Mouse (Mus musculus) forebrain, embryonic 14.5 days (tissue): ENCODE results near the gene Sh3pxd2b. TPM values are rescaled to one million over a fixed set of nuclear protein-coding genes. Genes with fewer than 3 reads are reported as not detected.
"Not testable (repeated sequence)": the region's sequence is repeated elsewhere in the genome, so short reads cannot be mapped to it uniquely, and the experiment has no call there.

ENCODE experiments used
- ATAC-seq: fragments of 200-750 bp; cut with Nextera tagmentation; 2 replicates; pipeline ENCODE4 v1.8.0; 2017; ENCODE audit warnings: mild to moderate bottlenecking, moderate library complexity
- DNase-seq: peaks from one replicate; pipeline ENCODE4 v3.0.0-alpha.2; 2015; ENCODE audit warnings: low spot score
- H3K27ac ChIP-seq: fragments of 300-500 bp; sonication (generic); 2 replicates; pipeline ENCODE4 v1.5.1; 2014; ENCODE audit warnings: low read depth, mild to moderate bottlenecking, control low read depth, low read length, moderate library complexity
- H3K27me3 ChIP-seq: fragments of 300-500 bp; sonication (generic); replicated peaks from 2 replicates; pipeline ENCODE4 v1.6.1; 2014; ENCODE audit warnings: low read length, control low read depth, mixed read lengths; ENCODE audit not compliant: control insufficient read depth, insufficient read depth
- H3K36me3 ChIP-seq: fragments of 300-500 bp; sonication (generic); 2 replicates; pipeline ENCODE4 v1.6.1; 2014; ENCODE audit warnings: low read length, control low read depth; ENCODE audit not compliant: control insufficient read depth, insufficient read depth
- H3K4me1 ChIP-seq: fragments of 300-500 bp; sonication (generic); 2 replicates; pipeline ENCODE4 v1.6.1; 2014; ENCODE audit warnings: antibody characterized with exemption, low read length, control low read depth; ENCODE audit not compliant: control insufficient read depth, insufficient read depth
- H3K4me2 ChIP-seq: fragments of 300-500 bp; sonication (generic); 2 replicates; pipeline ENCODE4 v1.6.1; 2014; ENCODE audit warnings: mild to moderate bottlenecking, control low read depth, low read length
- H3K4me3 ChIP-seq: fragments of 300-500 bp; sonication (generic); 2 replicates; pipeline ENCODE4 v1.5.1; 2014; ENCODE audit warnings: low read depth, low read length, control low read depth
- H3K9ac ChIP-seq: fragments of 300-500 bp; sonication (generic); 2 replicates; pipeline ENCODE4 v1.6.1; 2014; ENCODE audit warnings: mild to moderate bottlenecking, low read length, control low read depth, moderate library complexity
- H3K9me3 ChIP-seq: fragments of 300-500 bp; sonication (generic); replicated peaks from 2 replicates; pipeline ENCODE4 v1.6.1; 2016; ENCODE audit warnings: low read length, control low read depth, mixed read lengths; ENCODE audit not compliant: control insufficient read depth
- WGBS: fragments of 180-500 bp; shearing (Covaris S2); extraction: QIAGEN DNeasy Blood & Tissue Kit; methylation state at CpG from one replicate; pipeline ENCODE4 v1.1.7; 2014; 5-methylcytosine and 5-hydroxymethylcytosine counted together
- polyA plus RNA-seq: library from polyadenylated mRNA; unstranded; fragments of >200 nt; fragmentation: Nextera tagmentation; extraction: Ambion mirVana; gene quantifications from 2 replicates; pipeline ENCODE4 v1.2.1, GENCODE M21; 2014

Sh3pxd2b gene
- polyA plus RNA-seq, result 13.4 and 17.0 TPM in 2 replicates

DNA sequence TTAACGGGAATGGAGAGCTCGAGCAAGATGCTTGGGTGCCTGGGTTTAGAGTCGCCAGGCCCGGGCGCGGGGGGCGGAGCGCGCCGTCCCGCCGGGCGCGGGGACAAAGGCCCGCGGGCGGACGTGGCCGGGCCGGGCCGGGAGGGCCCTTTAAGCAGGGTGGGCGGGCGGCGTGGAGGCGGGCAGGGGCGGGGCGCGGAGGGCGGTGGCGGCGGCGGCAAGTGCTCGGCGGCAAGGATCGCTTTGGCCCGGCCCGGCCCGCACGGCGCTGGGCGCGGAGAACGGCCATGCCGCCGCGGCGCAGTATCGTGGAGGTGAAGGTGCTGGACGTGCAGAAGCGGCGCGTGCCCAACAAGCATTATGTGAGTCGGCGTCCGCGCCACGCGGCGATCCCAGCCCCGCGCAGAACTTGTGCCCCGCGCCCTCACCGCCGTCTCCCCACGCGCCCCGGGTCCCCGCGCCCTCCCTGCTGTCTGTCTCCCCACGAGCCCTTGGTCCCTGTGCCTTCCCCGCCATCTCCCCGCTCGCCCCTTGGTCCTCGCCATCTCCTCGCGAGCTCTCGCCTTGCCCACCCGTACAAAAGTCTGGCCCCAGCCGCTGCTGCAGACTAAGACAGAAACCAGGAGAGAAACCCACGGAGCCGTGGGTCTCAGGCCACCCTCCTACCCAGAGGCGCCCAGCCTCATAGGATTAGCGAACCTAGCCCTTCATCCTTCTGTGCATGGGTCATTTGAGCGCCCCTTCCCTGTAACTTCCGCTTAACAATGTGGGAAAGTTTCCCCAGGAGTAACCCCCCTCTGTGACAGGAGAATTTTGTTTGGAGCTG is at the start of gene Sh3pxd2b:
Sh3pxd2b (plus strand) TSS at position 214 of the 826 bp plus-strand sequence.
- WGBS, result under 1% methylated on average over 50 of the region's 86 CpGs
- H3K9me3 ChIP-seq, result no peaks in the 10 kb centered on the region
- H3K4me2 ChIP-seq, result peak within 1 kb of the TSS; percentile 90
- H3K4me3 ChIP-seq, result peak within 1 kb of the TSS; percentile 80
- peak within 1 kb of the TSS; percentile 68 for H3K27ac ChIP-seq
- peaks cover 13% of the 10 kb centered on the region for H3K36me3 ChIP-seq
- peak within 1 kb of the TSS; percentile 97 for H3K9ac ChIP-seq
- peak; percentile 73 for DNase-seq
- H3K27me3 ChIP-seq, result no peaks in the 10 kb centered on the region
- H3K4me1 ChIP-seq, result peaks cover 19% of the 10 kb centered on the region
- peak; percentile 82 for ATAC-seq

GRCm38 (mm10) chr11:32297866-32298531 is 49.6 kb upstream of the Sh3pxd2b start:
- H3K27me3 ChIP-seq, result no peaks in the 10 kb centered on the region
- no peaks in the 10 kb centered on the region for H3K4me1 ChIP-seq
- no peak overlapping the region for H3K9ac ChIP-seq
- no peak overlapping the region for H3K27ac ChIP-seq
- 85% methylated on average over 1 of the region's 1 CpGs for WGBS
- H3K36me3 ChIP-seq, result no peaks in the 10 kb centered on the region
- H3K9me3 ChIP-seq, result no peaks in the 10 kb centered on the region
- no peak overlapping the region for H3K4me3 ChIP-seq
- DNase-seq, result no peak
- H3K4me2 ChIP-seq, result no peak overlapping the region
- no peak for ATAC-seq

DNA sequence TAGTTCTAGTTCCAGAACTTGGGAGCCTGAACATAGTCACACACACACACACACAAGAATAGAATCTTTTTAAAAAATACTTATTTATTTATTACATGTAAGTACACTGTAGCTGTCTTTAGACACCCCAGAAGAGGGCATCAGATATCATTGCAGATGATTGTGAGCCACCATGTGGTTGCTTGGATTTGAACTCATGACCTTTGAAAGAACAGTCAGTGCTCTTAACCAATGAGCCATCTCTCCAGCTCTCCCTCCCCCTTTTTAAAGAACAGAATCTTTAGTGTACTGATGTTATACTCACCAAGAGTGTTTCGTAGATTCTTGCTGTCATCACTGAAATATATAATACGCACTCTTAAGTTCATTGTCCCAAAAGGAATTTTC is 49.1 kb upstream of the Sh3pxd2b start:
- no peak overlapping the region for H3K27ac ChIP-seq
- H3K27me3 ChIP-seq, result no peaks in the 10 kb centered on the region
- H3K9ac ChIP-seq, result no peak overlapping the region
- ATAC-seq (no peak), DNase-seq (no peak)
- WGBS, result 97% methylated on average over 2 of the region's 2 CpGs
- H3K36me3 ChIP-seq, result no peaks in the 10 kb centered on the region
- H3K4me3 ChIP-seq, result no peak overlapping the region
- no peaks in the 10 kb centered on the region for H3K9me3 ChIP-seq
- H3K4me2 ChIP-seq, result no peak overlapping the region
- H3K4me1 ChIP-seq, result no peaks in the 10 kb centered on the region; the same call in 1 of the 2 replicates

DNA sequence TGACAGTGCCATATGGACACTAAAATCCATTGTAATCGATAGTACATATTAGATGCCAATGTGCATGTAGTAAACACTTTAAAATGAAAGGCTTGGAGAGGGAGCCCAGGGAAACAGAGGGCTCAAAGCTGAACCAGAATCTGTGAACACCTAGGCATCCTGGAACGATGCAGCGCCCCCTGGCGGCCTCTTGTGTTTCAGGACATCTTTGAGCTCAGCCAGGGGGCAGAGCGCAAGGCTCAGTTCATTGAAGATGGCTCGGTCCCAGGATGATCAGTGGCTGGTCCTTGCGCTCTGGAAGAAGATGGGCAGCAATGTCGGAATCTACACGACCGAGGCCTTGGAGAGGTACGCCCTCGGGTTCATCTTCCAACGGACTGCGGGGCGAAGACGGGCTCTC is 47.8 kb upstream of the Sh3pxd2b start, which contains the start of gene Hbq1a:
Hbq1a (plus strand) TSS at position 205 of the 400 bp plus-strand sequence.
- not testable (repeated sequence) for H3K4me3 ChIP-seq, H3K27ac ChIP-seq, H3K9ac ChIP-seq, H3K4me1 ChIP-seq, H3K9me3 ChIP-seq, H3K27me3 ChIP-seq, H3K36me3 ChIP-seq
- ATAC-seq (peak; percentile 70), DNase-seq (peak; percentile 59)
- 8% methylated on average over 16 of the region's 16 CpGs for WGBS
- peak within 1 kb of the TSS; percentile 39; the same call in 1 of the 2 replicates for H3K4me2 ChIP-seq

DNA sequence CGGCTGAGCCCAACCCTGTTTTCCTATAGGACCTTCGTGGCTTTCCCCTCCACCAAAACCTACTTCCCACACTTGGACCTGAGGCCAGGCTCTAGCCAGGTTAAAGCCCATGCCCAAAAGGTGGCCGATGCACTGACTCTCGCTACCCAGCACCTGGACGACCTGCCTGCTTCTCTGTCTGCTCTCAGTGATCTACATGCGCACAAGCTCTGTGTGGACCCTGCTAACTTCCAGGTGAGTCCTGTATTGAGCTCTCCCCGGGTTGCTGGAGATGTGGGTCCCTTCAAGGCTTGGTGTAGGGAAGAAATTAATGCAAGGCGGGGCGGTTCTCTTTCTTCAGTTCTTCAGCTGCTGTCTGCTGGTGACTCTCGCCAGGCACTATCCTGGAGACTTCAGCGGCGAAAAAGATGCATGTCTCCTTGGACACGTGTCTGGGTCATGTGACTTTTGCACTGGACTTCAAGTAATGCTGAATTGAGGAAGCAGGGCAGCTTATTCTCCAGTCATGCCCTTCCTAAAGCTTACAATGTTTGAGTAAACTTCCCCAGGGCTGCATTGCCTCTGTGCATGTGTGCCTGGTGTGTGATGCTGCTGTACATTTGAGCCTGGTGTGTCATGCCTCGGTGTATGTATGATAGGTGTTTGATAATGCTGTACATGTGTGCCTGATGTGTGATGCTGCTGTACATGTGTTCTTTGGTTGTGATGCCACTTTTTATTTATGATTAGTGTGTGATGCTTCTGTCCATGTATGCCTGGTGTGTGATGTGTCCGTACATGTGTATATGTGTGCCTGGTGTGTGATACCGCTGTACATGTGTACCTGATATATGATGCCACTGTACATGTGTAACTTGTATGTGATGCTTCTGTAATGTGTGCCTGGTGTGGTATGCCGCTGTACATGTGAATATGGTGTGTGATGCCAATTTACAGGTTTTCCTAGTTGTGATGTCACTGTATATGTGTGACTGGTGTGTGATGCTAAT is 47.0 kb upstream of the Sh3pxd2b start:
- Histone ChIP-seq H3K36me3 (no peaks in the 10 kb centered on the region), H3K27ac (no peak overlapping the region), H3K9me3 (no peaks in the 10 kb centered on the region), H3K4me3 (no peak overlapping the region), H3K4me1 (no peaks in the 10 kb centered on the region; the same call in 1 of the 2 replicates), H3K9ac (no peak overlapping the region), H3K27me3 (no peaks in the 10 kb centered on the region), H3K4me2 (peak overlapping the region; percentile 39; the same call in 1 of the 2 replicates)
- WGBS, result 60% methylated on average over 14 of the region's 17 CpGs
- ATAC-seq (peak; percentile 13; the same call in 1 of the 2 replicates), DNase-seq (no peak)

DNA sequence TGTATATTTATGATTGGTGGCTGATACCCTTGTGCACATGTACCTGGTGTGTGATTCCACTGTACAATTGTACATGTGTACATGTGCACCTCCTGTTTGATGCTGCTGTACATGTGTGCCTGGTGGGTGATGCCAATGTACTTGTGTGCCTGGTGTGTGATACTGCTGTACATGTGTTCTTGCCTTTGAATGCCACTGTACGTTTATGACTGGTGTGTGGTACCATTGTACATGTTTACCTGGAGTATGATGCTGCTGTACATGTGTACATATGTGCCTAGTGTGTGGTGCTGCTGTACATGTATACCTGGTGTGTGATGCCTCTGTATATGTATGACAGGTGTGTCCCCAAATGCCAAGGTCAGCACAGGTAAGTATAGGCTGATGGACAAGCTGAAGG is 46.1 kb upstream of the Sh3pxd2b start:
- ATAC-seq, result no peak
- no peaks in the 10 kb centered on the region for H3K9me3 ChIP-seq
- no peak overlapping the region for H3K9ac ChIP-seq
- no peak overlapping the region for H3K4me2 ChIP-seq
- H3K27me3 ChIP-seq, result no peaks in the 10 kb centered on the region
- no peaks in the 10 kb centered on the region; the same call in 1 of the 2 replicates for H3K4me1 ChIP-seq
- no peak overlapping the region for H3K27ac ChIP-seq
- no peak for DNase-seq
- no peaks in the 10 kb centered on the region for H3K36me3 ChIP-seq
- H3K4me3 ChIP-seq, result no peak overlapping the region
- 65% methylated on average over 1 of the region's 1 CpGs for WGBS

- no peaks in the 10 kb centered on the region for H3K36me3 ChIP-seq
- DNase-seq, result peak; percentile 52
- H3K27me3 ChIP-seq, result no peaks in the 10 kb centered on the region
- H3K4me2 ChIP-seq, result no peak overlapping the region
- H3K4me3 ChIP-seq, result no peak overlapping the region
- ATAC-seq, result peak; percentile 49; the same call in 1 of the 2 replicates
- no peaks in the 10 kb centered on the region; the same call in 1 of the 2 replicates for H3K4me1 ChIP-seq
- H3K9ac ChIP-seq, result no peak overlapping the region
- 43% methylated on average over 2 of the region's 2 CpGs for WGBS
- no peak overlapping the region for H3K27ac ChIP-seq
- no peaks in the 10 kb centered on the region for H3K9me3 ChIP-seq
Observed at GRCm38 (mm10) chr11:32302824-32303419, 44.7 kb upstream of the Sh3pxd2b start.

DNA sequence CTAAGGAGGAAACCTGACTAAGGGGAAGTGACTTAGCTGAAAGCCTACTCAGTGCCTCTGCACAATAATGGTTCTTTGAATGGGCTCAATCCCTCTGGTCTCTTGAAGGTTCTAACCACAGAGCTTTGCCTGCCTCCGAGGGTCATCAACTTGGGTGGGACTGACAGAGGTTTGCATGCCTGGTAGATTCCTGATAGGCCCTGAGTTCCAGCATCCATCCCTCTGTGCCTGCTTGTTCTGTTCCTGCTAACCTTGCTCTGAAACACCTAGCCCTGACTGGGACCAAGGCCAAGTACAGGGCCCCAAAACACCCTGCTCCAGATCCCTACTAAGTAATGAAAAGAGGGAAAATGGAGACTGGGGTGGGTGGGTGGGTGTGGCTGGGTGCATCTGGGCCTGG is 44.2 kb upstream of the Sh3pxd2b start:
- H3K9ac ChIP-seq, result no peak overlapping the region
- no peak overlapping the region for H3K4me2 ChIP-seq
- no peak overlapping the region for H3K27ac ChIP-seq
- no peaks in the 10 kb centered on the region for H3K9me3 ChIP-seq
- no peak overlapping the region for H3K4me3 ChIP-seq
- H3K4me1 ChIP-seq, result no peaks in the 10 kb centered on the region; the same call in 1 of the 2 replicates
- no peak for DNase-seq
- H3K36me3 ChIP-seq, result no peaks in the 10 kb centered on the region
- H3K27me3 ChIP-seq, result no peaks in the 10 kb centered on the region
- 85% methylated on average over 1 of the region's 1 CpGs for WGBS
- ATAC-seq, result no peak
